Mouse (Mus musculus): ENCODE data around the gene Vezt. TPM values are rescaled to one million over a fixed set of nuclear protein-coding genes. Genes with fewer than 3 reads are reported as not detected.

Vezt gene
- total RNA-seq, 1 experiment, result 18.8 TPM

DNA sequence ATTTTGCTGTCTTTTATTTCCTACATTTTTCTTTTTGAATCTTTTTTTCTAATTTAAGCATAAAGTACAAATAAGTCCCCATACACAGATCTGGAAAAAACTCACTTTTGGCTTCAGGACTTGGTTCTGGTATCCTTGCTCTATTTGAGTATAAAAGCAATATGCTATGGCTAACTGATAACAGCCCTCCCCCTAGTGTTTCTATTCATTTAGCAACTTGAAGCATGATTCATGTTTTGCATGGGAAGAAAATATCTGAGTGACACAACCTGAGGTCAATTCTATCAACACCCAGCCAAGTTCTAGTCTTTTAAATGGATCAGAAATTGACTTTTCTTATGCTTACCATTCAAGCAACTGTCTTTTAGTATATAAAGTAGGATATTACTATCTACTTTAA is 68.1 kb downstream of the Vezt start:
- Histone ChIP-seq H3K4me3 (ENCODE audit: insufficient read depth in 1 of 2, low read depth in 1 of 2, low read length in 2 of 2, poor library complexity in 1 of 2, severe bottlenecking in 1 of 2) (no peak overlapping the region), H3K27ac (ENCODE audit: insufficient read depth, low read depth, low read length, poor library complexity, severe bottlenecking) (no peak overlapping the region), H3K9me3 (ENCODE audit: control insufficient read depth, insufficient read depth, low read depth, low read length) (no peaks in the 10 kb centered on the region), H3K9ac (ENCODE audit: insufficient read depth, low read depth, low read length, poor library complexity, severe bottlenecking) (no peak overlapping the region), H3K36me3 (ENCODE audit: control insufficient read depth, insufficient read depth, low read length, poor library complexity, severe bottlenecking) (peaks cover 3% of the 10 kb centered on the region; the same call in 1 of the 2 replicates), H3K4me1 (ENCODE audit: control insufficient read depth in 2 of 2, insufficient read depth in 2 of 2, low read length in 2 of 2, poor library complexity in 1 of 2) (peaks cover 0 to 2% of the 10 kb centered on the region in 2 experiments; a peak in 2 of 4 replicates)
- in situ Hi-C loops (cut with MboI; ENCODE audit: low sequenced_read_pairs in 2 of 2, unreplicated experiment in 2 of 2), result no loop called here
- DNase-seq (ENCODE audit: low read depth, low spot score), result no peak
- TF ChIP-seq ZC3H11A (IDR thresholded peaks at IDR 0.05; ENCODE audit: borderline replicate concordance, low read depth, low read length) (no peak), MAFK (IDR thresholded peaks at IDR 0.05; ENCODE audit: insufficient read depth, low read depth, low read length) (no peak), ZNF384 (IDR thresholded peaks at IDR 0.05; ENCODE audit: low read depth, low read length) (no peak), HCFC1 (IDR thresholded peaks at IDR 0.05; ENCODE audit: borderline replicate concordance, insufficient read depth, low read length) (no peak)

DNA sequence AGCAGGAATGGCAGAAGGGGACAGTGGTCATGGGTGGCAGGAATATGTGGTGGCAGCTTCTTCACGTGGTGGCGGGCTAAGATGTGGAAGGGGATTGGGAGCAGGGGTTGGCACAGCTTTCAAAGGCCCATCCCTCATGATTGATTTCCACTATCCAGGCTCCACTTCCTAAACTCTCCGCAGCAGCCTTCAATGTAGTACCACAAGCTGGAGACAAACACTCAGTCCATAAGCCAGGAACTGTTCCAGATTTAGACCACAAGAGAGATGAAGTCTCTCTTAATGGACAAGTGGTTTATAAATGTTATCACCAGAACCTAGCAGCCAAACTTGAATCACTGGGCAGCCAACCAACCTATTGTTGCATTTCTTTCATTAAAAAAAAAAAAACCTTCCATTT is 81.6 kb downstream of the Vezt start:
- no peak overlapping the region for H3K9ac ChIP-seq (ENCODE audit: insufficient read depth, low read depth, low read length, poor library complexity, severe bottlenecking)
- TF ChIP-seq ZNF384 (IDR thresholded peaks at IDR 0.05; ENCODE audit: low read depth, low read length) (no peak), CHD2 (IDR thresholded peaks at IDR 0.05; ENCODE audit: low read depth, low read length) (no peak), ZC3H11A (IDR thresholded peaks at IDR 0.05; ENCODE audit: borderline replicate concordance, low read depth, low read length) (no peak), HCFC1 (IDR thresholded peaks at IDR 0.05; ENCODE audit: borderline replicate concordance, insufficient read depth, low read length) (no peak), MAFK (IDR thresholded peaks at IDR 0.05; ENCODE audit: insufficient read depth, low read depth, low read length) (no peak)
- H3K36me3 ChIP-seq (ENCODE audit: control insufficient read depth, insufficient read depth, low read length, poor library complexity, severe bottlenecking), result no peaks in the 10 kb centered on the region
- no peaks in the 10 kb centered on the region for H3K4me1 ChIP-seq (ENCODE audit: control insufficient read depth in 2 of 2, insufficient read depth in 2 of 2, low read length in 2 of 2, poor library complexity in 1 of 2)
- no peak for DNase-seq (ENCODE audit: low read depth, low spot score)
- no peak overlapping the region for H3K27ac ChIP-seq (ENCODE audit: insufficient read depth, low read depth, low read length, poor library complexity, severe bottlenecking)
- in situ Hi-C loops (cut with MboI; ENCODE audit: low sequenced_read_pairs in 2 of 2, unreplicated experiment in 2 of 2), result no loop called here
- no peak overlapping the region for H3K4me3 ChIP-seq (ENCODE audit: insufficient read depth in 1 of 2, low read depth in 1 of 2, low read length in 2 of 2, poor library complexity in 1 of 2, severe bottlenecking in 1 of 2)
- no peaks in the 10 kb centered on the region for H3K9me3 ChIP-seq (ENCODE audit: control insufficient read depth, insufficient read depth, low read depth, low read length)

DNA sequence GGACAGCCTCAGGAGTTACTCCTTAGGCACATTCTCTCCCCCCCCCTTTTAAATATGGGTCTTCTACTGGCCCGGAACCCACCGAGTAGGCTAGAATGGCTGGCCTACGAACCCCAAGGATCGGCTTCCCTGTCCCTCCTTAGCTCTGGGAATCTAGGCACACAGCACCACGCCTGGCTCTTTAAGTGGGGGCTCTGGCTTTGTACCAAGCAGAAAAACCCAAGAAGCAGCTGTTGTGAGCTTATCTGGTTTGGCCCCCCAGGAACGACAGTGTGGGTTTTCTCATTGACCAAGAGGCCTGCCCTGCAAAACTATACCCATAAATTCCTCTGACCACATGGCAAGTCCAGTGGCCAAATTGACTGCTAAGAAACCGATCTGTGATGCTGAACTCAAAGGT is 82.1 kb downstream of the Vezt start:
- TF ChIP-seq ZNF384 (IDR thresholded peaks at IDR 0.05; ENCODE audit: low read depth, low read length), result no peak
- TF ChIP-seq CHD2 (IDR thresholded peaks at IDR 0.05; ENCODE audit: low read depth, low read length), result no peak
- TF ChIP-seq MAFK (IDR thresholded peaks at IDR 0.05; ENCODE audit: insufficient read depth, low read depth, low read length), result no peak
- TF ChIP-seq HCFC1 (IDR thresholded peaks at IDR 0.05; ENCODE audit: borderline replicate concordance, insufficient read depth, low read length), result no peak
- TF ChIP-seq ZC3H11A (IDR thresholded peaks at IDR 0.05; ENCODE audit: borderline replicate concordance, low read depth, low read length), result no peak
- H3K9ac ChIP-seq (ENCODE audit: insufficient read depth, low read depth, low read length, poor library complexity, severe bottlenecking), result no peak overlapping the region
- DNase-seq (ENCODE audit: low read depth, low spot score), result no peak
- H3K36me3 ChIP-seq (ENCODE audit: control insufficient read depth, insufficient read depth, low read length, poor library complexity, severe bottlenecking), result no peaks in the 10 kb centered on the region
- no peak overlapping the region for H3K27ac ChIP-seq (ENCODE audit: insufficient read depth, low read depth, low read length, poor library complexity, severe bottlenecking)
- in situ Hi-C loops (cut with MboI; ENCODE audit: low sequenced_read_pairs in 2 of 2, unreplicated experiment in 2 of 2), result no loop called here
- H3K9me3 ChIP-seq (ENCODE audit: control insufficient read depth, insufficient read depth, low read depth, low read length), result no peaks in the 10 kb centered on the region
- H3K4me3 ChIP-seq (ENCODE audit: insufficient read depth in 1 of 2, low read depth in 1 of 2, low read length in 2 of 2, poor library complexity in 1 of 2, severe bottlenecking in 1 of 2), result no peak overlapping the region
- no peaks in the 10 kb centered on the region for H3K4me1 ChIP-seq (ENCODE audit: control insufficient read depth in 2 of 2, insufficient read depth in 2 of 2, low read length in 2 of 2, poor library complexity in 1 of 2)

DNA sequence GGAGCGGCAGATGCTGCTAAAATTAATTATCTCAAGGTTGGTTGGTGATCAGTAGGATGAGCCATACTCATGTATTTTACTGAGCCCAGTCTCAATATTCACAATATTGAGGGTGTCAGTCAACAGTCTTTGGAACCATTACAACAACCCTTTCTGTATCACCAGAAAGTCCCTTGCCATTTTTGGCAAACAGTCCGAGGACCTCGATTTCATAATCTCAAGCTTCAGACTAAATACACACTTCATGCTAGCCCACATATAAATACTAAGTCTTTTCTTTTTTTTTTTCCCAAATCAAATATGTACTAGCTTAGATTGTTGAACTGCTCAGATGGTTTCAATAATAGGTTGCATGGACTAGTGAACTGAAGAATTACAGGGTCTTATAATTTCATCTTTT is 84.6 kb downstream of the Vezt start:
- DNase-seq (ENCODE audit: low read depth, low spot score), result no peak
- H3K9ac ChIP-seq (ENCODE audit: insufficient read depth, low read depth, low read length, poor library complexity, severe bottlenecking), result no peak overlapping the region
- no peak overlapping the region for H3K27ac ChIP-seq (ENCODE audit: insufficient read depth, low read depth, low read length, poor library complexity, severe bottlenecking)
- TF ChIP-seq ZC3H11A (IDR thresholded peaks at IDR 0.05; ENCODE audit: borderline replicate concordance, low read depth, low read length), result no peak
- no peak for TF ChIP-seq CHD2 (IDR thresholded peaks at IDR 0.05; ENCODE audit: low read depth, low read length)
- TF ChIP-seq ZNF384 (IDR thresholded peaks at IDR 0.05; ENCODE audit: low read depth, low read length), result no peak
- TF ChIP-seq MAFK (IDR thresholded peaks at IDR 0.05; ENCODE audit: insufficient read depth, low read depth, low read length), result no peak
- H3K36me3 ChIP-seq (ENCODE audit: control insufficient read depth, insufficient read depth, low read length, poor library complexity, severe bottlenecking), result no peaks in the 10 kb centered on the region
- H3K4me1 ChIP-seq (ENCODE audit: control insufficient read depth in 2 of 2, insufficient read depth in 2 of 2, low read length in 2 of 2, poor library complexity in 1 of 2), result no peaks in the 10 kb centered on the region
- H3K4me3 ChIP-seq (ENCODE audit: insufficient read depth in 1 of 2, low read depth in 1 of 2, low read length in 2 of 2, poor library complexity in 1 of 2, severe bottlenecking in 1 of 2), result no peak overlapping the region
- in situ Hi-C loops (cut with MboI; ENCODE audit: low sequenced_read_pairs in 2 of 2, unreplicated experiment in 2 of 2), result no loop called here
- no peaks in the 10 kb centered on the region for H3K9me3 ChIP-seq (ENCODE audit: control insufficient read depth, insufficient read depth, low read depth, low read length)

DNA sequence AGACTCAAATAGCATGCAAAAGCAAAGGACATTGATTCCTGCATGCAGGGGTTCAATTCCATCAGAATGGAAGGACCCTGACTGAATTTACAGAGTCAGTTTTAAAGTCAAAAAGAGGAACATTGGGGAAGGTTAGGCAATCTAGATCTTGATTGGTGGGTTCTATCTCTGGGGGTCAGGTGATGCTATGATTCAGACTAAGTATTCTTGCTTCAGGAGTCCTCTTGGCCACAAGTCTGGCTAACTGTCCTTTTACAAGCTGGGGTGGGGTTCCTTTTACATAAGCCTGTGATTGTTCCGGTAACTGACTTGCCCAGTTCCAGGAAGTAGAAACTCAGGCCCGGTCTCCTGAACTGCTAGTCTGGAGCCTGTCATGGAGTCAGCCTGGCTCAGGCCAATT is 85.7 kb downstream of the Vezt start:
- no peak overlapping the region for H3K27ac ChIP-seq (ENCODE audit: insufficient read depth, low read depth, low read length, poor library complexity, severe bottlenecking)
- H3K9me3 ChIP-seq (ENCODE audit: control insufficient read depth, insufficient read depth, low read depth, low read length), result no peaks in the 10 kb centered on the region
- no peaks in the 10 kb centered on the region for H3K36me3 ChIP-seq (ENCODE audit: control insufficient read depth, insufficient read depth, low read length, poor library complexity, severe bottlenecking)
- DNase-seq (ENCODE audit: low read depth, low spot score), result no peak
- in situ Hi-C loops (cut with MboI; ENCODE audit: low sequenced_read_pairs in 2 of 2, unreplicated experiment in 2 of 2), result no loop called here
- no peak overlapping the region for H3K4me3 ChIP-seq (ENCODE audit: insufficient read depth in 1 of 2, low read depth in 1 of 2, low read length in 2 of 2, poor library complexity in 1 of 2, severe bottlenecking in 1 of 2)
- no peak overlapping the region for H3K9ac ChIP-seq (ENCODE audit: insufficient read depth, low read depth, low read length, poor library complexity, severe bottlenecking)
- no peaks in the 10 kb centered on the region for H3K4me1 ChIP-seq (ENCODE audit: control insufficient read depth in 2 of 2, insufficient read depth in 2 of 2, low read length in 2 of 2, poor library complexity in 1 of 2)
- TF ChIP-seq CHD2 (IDR thresholded peaks at IDR 0.05; ENCODE audit: low read depth, low read length), result no peak
